Mouse (Mus musculus) adipocyte (in vitro differentiated cells): ENCODE data around the gene Polq.
"Not testable (repeated sequence)": the region's sequence is repeated elsewhere in the genome, so short reads cannot be mapped to it uniquely, and the experiment has no call there.

Source experiments
- DNase-seq: peaks from one replicate; pipeline ENCODE4 v3.0.0-alpha.2; 2016; ENCODE audit warnings: low spot score

Gene Polq

DNA sequence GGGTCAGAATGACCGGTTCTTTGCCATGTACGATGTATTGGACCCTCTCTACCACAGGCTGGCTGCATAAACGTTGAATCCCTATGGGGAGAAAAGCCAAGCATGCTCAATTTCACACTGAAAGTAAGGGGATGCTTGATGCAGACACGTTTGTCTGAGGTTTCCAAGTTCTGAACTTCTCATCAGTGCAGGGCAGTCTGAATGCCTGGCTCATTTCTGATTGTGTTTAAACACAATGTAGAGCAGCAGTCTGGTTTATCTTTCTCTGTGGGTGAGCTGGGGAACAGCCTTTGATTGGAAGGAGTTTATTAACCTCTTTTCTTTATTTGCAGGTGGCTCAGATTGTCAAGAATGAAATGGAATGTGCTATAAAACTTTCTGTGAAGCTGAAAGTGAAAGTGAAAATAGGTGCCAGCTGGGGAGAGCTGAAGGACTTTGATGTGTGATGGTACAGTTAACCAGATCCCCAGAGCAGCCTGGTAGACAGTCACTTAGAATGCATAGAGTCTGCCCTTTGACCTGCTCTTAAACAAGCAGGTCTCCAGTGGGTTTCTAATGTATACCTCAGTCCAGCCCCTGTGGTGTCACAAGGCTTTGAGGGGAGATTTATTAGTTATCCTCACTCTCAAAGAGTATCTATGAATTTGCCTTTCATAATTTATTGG, 82.7 kb downstream of the Polq start:
- DNase-seq, result peak; percentile 11

- DNase-seq, result no peak
Measured at GRCm38 (mm10) chr16:37108763-37109162, 97.2 kb downstream of the Polq start.

DNA sequence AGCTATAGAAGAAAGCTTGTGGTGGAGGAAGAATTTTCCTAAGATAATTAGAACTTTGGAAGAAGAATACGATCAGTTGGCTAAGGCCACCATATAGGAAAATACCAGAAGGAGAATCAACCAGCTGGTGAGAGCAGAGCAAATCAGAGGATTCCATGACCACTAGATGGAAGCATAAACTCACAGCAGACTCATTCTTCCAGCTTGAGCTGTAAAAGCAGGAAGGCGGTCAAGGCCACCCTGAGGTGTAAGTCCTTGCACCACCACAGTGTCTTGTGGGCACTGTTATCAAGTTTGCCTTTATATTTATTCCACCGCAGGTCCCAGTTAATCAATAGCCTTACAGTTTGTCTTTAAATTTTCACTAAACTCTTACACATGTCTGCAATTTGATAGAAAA, 97.7 kb downstream of the Polq start:
- DNase-seq, result peak; percentile 75

- not testable (repeated sequence) for DNase-seq
Measured at GRCm38 (mm10) chr16:37125190-37125589, 113.6 kb downstream of the Polq start.
